Mouse (Mus musculus) layer of hippocampus, adult 18-20 months (tissue): Measurements from ENCODE around the gene Prkra. TPM values are rescaled to one million over a fixed set of nuclear protein-coding genes. Genes with fewer than 3 reads are reported as not detected.

ENCODE experiments used
- DNase-seq, 2 experiments: peaks; one replicate each; pipeline ENCODE4 v3.0.0; 2022; ENCODE audit warnings: low spot score in 2 of 2
- long read RNA-seq: library from polyadenylated mRNA; stranded (forward); transcript quantifications from one replicate; pipeline ENCODE4 v2.0.0, GENCODE M21; 2021
- total RNA-seq, 2 experiments: library from RNA; stranded (reverse); gene quantifications; 2 replicates each; pipeline ENCODE4 v1.2.3; 2021

Gene Prkra
- 10 to 100 TPM; 17.5 to 18.8 TPM for total RNA-seq
- long read RNA-seq, transcript Prkra-201 (8 exons, 1,614 nt), result major isoform, 7 of 10 reads
- long read RNA-seq, partial matches to known transcripts, result 1 of 10 reads
- long read RNA-seq, other reads (novel, unspliced or antisense), result 2 of 10 reads

GRCm38 (mm10) chr2:76647883-76648570, at the start of gene Prkra, which contains the start of gene Pjvk:
Prkra (minus strand) TSS chr2:76648015.
Pjvk (plus strand) TSS chr2:76648476.
- DNase-seq, result peak; percentile 93 to 96

DNA sequence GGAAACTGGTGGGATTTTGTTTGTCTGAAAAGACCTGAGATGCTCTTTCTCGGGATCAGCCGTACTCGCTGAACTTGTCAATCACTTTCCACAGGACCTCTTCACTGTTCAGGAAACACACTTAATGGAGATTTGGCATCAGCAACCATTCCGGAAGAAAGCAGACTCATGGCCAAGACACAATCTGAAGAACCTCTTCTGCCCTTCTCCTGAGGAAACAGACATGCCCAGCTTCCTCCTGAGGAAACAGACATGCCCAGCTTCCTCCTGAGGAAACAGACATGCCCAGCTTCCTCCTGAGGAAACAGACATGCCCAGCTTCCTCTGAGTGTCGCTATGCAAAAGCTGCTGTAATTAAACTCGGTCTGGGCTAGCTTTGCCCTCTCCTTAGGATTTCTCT, 47.5 kb upstream of the Prkra start:
- DNase-seq, result no peak

GRCm38 (mm10) chr2:76693765-76694164, 46.0 kb upstream of the Prkra start:
- DNase-seq, result peak in 1 of 2 experiments; percentile 35

- DNase-seq, result no peak
Measured at GRCm38 (mm10) chr2:76690436-76691204, 42.8 kb upstream of the Prkra start.

GRCm38 (mm10) chr2:76688162-76688561, 40.3 kb upstream of the Prkra start:
- DNase-seq, result no peak

- no peak for DNase-seq
Measured at GRCm38 (mm10) chr2:76687608-76688007, 39.8 kb upstream of the Prkra start.

GRCm38 (mm10) chr2:76686986-76687385, 39.2 kb upstream of the Prkra start:
- DNase-seq, result no peak

- no peak for DNase-seq
Measured at GRCm38 (mm10) chr2:76682301-76682700, 34.5 kb upstream of the Prkra start.

DNA sequence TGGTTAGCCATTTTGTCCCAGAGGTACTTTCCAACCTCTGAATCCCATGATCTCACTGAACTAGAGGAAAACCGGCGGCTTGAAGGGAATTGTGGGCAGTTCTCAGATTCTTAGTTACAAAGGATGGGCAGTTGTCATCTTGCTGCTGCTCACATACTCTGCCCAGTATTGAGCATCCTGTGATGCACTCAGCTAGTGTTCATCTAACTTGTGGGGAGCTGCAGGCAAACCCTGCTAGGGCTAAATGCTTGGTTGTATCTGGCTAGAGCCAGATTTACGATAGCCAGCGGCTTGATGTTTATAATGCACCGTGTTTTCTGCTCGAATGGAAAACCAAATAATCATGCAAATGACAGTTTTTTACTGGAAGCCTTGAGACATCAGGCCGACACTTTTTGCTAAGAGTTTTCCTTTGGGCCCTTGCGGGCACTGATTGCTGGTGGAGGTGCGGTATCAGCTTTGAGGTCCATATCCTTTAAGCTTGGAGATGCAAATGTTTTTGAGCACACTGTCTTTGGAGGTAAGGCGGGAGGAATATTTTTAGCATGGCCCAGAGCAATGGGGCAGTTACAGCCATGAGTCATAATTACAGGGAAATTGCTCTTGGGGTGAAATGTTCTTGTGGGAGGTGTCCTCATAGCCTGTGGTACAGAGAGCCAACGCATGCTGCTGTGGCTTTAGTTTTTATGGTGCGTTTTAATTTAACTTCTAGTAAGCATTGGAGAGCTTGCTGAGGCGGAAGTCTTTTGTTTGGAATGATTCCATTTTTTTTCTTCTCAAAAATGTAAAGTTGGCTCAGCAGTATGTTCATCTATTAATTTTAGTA, 28.8 kb upstream of the Prkra start:
- DNase-seq, result no peak

GRCm38 (mm10) chr2:76675949-76676348, 28.1 kb upstream of the Prkra start:
- DNase-seq, result no peak

DNA sequence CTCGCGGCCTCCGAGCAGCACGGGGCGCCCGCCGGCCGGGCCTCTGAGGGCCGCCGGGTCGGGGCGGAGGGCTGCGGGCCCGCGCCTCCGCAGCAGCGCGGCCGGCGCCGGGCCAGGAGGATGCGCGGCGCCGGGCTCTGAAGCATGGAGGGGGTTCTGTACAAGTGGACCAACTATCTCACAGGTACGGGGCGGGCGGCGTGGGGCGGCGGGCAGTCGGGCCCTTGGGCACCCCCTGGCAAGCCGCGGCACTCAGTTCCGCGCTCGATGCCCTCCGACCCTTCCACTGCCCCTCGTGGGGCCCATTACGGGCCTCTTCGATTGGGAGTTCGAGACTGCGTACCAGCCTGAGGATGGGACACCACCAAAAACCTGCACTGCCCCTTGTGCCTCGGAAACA, 27.6 kb upstream of the Prkra start:
- DNase-seq, result no peak

DNA sequence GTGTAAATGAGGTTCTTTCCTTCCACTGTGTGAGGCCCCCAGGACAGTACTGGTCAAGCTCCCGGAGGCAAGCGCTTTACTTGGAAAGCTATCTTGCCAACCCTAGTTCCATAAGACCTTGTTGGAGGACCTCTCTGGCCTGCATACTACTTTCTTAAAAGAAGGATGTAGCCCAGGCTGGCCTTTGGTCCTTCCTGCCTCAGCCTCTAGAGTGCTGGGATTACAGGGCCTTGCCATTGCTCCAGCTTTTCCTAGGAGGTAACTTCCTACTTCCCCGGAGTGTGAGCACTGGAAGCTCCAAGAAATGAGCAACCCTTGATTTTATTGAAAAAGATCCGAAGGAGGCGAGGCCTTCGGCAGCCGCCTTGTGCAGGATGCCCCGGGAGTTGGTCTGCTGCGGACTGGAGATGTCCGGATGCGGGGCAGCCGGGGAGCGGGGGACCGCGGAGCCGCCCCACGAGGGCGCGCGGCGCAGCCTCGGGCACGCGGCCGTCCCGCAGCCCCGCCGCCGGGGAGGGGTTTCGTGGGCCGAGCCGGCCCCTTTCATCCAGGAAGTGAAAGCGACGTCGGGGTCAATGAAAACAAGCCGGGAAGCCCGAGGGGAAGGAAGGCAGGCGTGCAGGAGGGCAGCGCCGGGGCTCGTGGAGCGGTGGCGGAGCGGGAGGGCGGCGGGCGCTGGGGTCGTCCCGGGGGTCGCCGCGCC, 27.1 kb upstream of the Prkra start, which contains the start of gene Plekha3:
Plekha3 (plus strand) TSS at position 557 of the 703 bp plus-strand sequence.
- peak; percentile 81 to 88 for DNase-seq

DNA sequence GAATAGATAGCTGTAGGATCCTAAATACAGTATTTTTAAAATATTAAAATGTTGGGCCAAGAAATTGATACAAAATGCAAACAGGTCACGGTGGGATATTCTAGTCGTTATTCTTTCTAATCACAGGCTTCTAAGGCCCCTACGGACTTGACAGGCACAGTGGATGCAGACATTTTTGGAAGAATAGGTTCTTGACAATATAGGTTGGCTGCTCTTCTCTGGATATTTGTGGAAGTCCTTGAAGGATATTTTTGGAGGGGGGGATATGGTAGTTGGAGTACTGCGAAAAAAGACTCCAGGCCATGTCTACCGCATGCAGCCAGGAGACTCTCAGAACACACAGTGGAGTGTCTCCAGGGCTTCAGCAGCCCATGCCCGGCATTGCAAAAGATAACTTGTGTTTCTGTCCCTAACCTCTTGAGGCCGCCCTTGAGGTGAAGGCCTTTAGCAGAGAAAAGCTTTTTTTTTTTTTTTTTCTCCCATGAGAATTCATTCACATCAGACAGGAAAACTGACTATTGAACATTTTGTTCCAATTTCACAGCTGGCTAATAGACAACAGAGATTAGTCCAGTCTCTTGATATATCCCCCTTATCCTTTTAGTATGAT, 25.8 kb upstream of the Prkra start:
- DNase-seq, result no peak

DNA sequence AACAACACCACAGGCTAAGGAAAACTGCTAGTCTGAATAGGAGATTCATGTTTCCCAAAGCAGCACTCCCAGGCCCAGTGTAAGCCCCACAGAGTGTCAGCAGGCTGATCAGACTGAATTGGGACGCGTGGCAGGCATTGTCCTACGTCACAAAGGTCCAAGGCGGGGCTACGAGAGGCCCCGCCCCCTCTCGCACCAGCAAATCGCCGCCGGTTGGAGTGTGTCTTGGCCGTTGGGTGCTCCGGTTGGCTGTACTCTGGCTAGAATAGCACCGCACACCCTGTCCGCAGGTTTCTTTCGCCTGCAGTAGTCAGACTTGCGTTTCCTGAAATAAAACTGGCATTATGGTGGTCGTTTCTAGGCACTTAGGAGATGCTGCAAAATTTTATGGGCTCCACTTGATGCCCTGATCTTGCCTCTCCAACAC, 25.2 kb upstream of the Prkra start, which contains the start of gene Fkbp7:
Fkbp7 (minus strand) TSS at position 151 of the 427 bp plus-strand sequence.
- peak; percentile 86 to 94 for DNase-seq

DNA sequence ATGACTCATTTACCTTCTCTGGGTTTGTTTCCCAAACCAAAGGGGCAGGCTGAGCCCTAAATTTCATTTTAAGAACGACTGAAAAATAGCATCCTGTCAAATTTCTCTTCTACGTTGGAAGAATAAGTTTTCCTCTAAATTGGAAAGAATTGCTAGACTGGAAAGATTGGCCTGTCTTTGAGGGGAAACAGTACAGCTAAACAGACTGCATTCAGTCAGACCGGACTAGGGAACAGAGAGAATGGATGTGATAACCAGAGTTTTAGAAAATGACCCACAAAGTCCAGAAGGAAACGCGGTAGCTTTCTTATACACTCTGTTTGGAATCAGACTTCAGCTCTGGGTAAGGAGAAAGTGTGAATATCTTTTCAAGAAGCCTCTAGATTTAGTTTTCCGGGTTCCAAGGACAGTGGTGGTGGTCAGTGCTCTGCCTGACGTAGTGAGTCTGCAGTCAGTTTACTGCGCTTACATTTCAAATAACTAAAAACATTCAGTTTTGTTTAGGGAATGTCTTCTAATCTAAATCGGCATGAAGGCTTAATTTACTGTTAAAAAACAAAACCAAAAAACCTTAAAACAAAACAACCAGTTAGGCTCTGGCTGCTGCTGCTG, 24.4 kb upstream of the Prkra start:
- no peak for DNase-seq

DNA sequence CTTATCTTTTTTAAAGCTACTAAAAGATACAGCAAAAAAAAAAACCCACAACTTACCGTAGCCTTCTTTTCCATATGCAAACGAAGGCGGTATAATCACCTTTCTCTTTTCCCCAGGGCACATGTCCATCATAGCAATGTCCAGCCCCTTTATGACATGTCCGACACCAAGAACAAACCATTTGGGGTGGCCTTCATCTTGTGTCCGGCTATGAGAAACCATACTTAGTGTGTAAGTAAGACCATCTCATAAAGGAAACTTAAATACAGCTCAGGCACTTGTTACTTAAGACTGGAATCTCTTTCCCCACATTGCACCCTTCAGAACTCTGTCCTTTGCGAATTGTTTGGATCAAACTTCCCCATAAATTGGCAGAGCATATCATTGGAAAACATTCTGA, 23.8 kb upstream of the Prkra start:
- no peak for DNase-seq

- no peak for DNase-seq
Measured at GRCm38 (mm10) chr2:76667200-76667599, 19.4 kb upstream of the Prkra start.

GRCm38 (mm10) chr2:76665531-76665930, 17.7 kb upstream of the Prkra start:
- DNase-seq, result no peak

DNA sequence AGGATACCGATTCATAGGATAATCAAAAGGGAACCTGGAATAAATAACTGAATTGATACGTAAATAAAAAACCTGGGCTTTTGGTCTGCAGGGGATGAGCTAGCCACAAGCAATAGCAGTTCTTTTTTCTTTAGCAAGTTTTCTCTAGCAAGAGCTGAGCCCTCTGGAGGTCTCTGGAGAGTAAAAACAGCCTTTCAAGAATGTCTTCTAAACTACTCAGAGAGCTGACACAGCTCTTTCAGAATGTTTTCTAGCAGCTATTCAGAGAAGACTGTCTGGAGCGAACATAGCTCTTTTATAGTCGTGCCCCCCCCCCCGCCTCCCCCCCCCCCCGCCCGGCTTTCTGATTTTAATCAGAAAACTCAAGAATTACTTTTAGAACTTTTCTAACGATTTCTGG, 11.6 kb upstream of the Prkra start:
- DNase-seq, result no peak

DNA sequence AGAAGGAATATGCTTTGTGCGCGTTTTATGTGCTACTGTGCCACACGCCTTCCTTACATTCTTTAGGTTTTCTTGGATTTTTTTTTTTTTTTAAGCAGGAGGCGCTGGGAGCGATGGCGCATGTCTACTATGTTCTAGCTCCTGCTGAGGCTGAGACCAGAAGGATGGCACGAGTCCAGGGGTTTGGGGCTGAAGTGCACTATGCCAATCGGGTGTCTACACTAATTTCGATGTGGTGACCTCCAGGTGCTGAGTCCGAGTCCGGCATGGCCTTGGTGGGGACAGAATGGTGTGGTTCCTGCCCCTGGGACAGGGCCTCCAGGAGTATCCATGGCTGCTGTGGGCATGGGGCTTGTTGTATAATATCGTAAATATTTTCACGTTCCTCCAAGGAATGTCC, 10.7 kb upstream of the Prkra start:
- DNase-seq, result no peak
